Mouse (Mus musculus): ENCODE results near the gene Bicra. TPM values are rescaled to one million over a fixed set of nuclear protein-coding genes. Genes with fewer than 3 reads are reported as not detected.

The Bicra gene
- total and polyA plus RNA-seq, 3 experiments = 9.4 to 26.2 (median 10.4) TPM

GRCm38 (mm10) chr7:16014521-16015175, 33.1 kb downstream of the Bicra start:
- DNase-seq = peak; percentile 88

- peak; percentile 38 for DNase-seq
These were observed 33.9 kb downstream of the Bicra start for GRCm38 (mm10) chr7:16013722-16014275.

GRCm38 (mm10) chr7:16012576-16013263, 35.0 kb downstream of the Bicra start:
- DNase-seq = peak; percentile 35

GRCm38 (mm10) chr7:16011418-16012085, 36.2 kb downstream of the Bicra start:
- no peak for DNase-seq

- no peak for DNase-seq
These were observed 37.1 kb downstream of the Bicra start for GRCm38 (mm10) chr7:16010649-16011048.

GRCm38 (mm10) chr7:16009636-16010035, 38.1 kb downstream of the Bicra start:
- DNase-seq = no peak

- DNase-seq = no peak
These were observed 42.7 kb downstream of the Bicra start for GRCm38 (mm10) chr7:16005020-16005419.

GRCm38 (mm10) chr7:16004177-16004856, 43.4 kb downstream of the Bicra start:
- no peak for DNase-seq

- DNase-seq = peak; percentile 51
These were observed 44.7 kb downstream of the Bicra start for GRCm38 (mm10) chr7:16003032-16003431.

- peak; percentile 70 for DNase-seq
These were observed 45.5 kb downstream of the Bicra start for GRCm38 (mm10) chr7:16002171-16002570.

- no peak for DNase-seq
These were observed 46.0 kb downstream of the Bicra start for GRCm38 (mm10) chr7:16001691-16002090.

GRCm38 (mm10) chr7:15993789-15994188, 53.9 kb downstream of the Bicra start:
- no peak for DNase-seq

GRCm38 (mm10) chr7:15993152-15993551, 54.6 kb downstream of the Bicra start:
- no peak for DNase-seq

- DNase-seq = no peak
These were observed 56.0 kb downstream of the Bicra start for GRCm38 (mm10) chr7:15991764-15992163.

- DNase-seq = no peak
These were observed 59.9 kb downstream of the Bicra start for GRCm38 (mm10) chr7:15987661-15988356.

GRCm38 (mm10) chr7:15982729-15983407, 64.9 kb downstream of the Bicra start:
- no peak for DNase-seq

GRCm38 (mm10) chr7:15981538-15981937, 66.2 kb downstream of the Bicra start:
- peak; percentile 41 for DNase-seq

- DNase-seq = peak; percentile 73
These were observed 67.5 kb downstream of the Bicra start for GRCm38 (mm10) chr7:15980246-15980645.

- peak; percentile 70 for DNase-seq
These were observed 71.8 kb downstream of the Bicra start for GRCm38 (mm10) chr7:15975904-15976303.

- no peak for DNase-seq
These were observed 72.3 kb downstream of the Bicra start for GRCm38 (mm10) chr7:15975451-15975850.

GRCm38 (mm10) chr7:15974712-15975111, 73.0 kb downstream of the Bicra start:
- DNase-seq = peak; percentile 58

All from adrenal gland, adult 2 months (tissue).